Mouse (Mus musculus): ENCODE data around the gene Hsp90aa1.
"Not testable (repeated sequence)": the region's sequence is repeated elsewhere in the genome, so short reads cannot be mapped to it uniquely, and the experiment has no call there.

The Hsp90aa1 gene

DNA sequence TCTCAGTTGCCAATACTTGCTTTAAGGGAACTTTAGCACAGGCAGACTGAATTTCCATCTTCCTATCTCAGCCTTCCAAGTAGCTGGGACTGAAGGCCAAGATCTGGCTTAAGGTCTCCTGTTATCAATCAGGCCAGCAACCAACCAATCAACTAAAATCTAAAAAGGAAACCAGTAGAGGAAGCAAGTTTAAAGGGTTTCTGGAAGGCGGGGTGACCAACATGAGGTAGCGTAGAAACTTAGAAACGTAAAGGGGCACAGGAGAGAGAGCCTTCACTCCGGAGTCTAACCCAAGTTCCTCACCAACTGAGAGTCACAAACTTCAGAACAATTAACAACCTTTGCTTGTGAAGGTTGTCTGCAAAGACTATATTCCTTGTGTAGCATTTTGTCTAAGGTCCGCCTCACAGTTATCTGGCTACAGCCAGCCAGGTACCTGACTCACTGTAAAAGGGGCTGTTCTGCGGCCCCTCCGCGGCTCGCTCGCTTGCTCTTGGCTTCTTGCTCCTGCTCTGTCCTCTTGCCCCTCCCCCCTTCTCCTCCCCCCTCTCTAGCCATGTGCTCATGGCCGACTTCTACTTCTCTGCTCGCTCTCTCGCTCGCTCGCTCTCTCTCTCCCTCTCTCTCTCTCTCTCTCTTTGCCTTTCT, 3.9 kb downstream of the Hsp90aa1 start:
- DNase-seq = no peak

DNA sequence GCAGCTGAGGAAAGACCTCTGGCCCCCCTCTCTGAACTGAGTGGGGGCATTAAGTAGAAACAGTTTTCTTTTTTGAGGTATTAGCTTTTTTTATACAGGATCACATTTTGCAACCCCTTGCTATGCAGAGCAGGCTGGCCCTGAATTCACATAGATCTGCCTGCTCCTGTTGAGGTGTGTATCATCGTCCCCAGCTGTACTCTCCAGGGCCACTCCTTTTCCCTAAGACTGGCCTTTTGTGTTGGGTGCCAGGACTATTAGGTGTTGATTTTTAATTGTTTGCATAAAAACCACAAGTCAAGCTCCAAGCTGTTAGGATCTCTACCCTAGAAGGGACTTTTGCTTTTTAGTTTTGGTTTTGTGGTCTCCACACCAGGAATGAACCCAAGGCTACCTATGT, 4.4 kb downstream of the Hsp90aa1 start:
- DNase-seq = no peak

DNA sequence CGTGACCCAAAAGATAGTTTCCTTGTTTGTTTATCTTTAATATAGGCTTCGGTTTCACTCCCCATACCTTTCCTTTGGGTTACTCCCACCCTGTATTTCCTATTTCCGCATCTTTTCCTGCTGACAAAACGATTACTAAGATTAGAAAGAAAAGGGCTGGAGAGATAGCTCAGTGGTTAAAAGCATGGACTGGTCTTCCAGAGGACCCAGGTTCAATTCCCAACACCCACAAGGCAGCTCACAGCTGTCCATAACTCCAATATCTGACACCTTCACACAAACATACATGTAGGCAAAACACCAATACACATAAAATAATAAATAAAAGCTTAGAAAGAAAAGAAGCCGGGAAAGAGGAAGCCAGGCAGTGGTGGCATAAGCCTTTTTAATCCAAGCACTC, 5.1 kb downstream of the Hsp90aa1 start:
- no peak for DNase-seq

DNA sequence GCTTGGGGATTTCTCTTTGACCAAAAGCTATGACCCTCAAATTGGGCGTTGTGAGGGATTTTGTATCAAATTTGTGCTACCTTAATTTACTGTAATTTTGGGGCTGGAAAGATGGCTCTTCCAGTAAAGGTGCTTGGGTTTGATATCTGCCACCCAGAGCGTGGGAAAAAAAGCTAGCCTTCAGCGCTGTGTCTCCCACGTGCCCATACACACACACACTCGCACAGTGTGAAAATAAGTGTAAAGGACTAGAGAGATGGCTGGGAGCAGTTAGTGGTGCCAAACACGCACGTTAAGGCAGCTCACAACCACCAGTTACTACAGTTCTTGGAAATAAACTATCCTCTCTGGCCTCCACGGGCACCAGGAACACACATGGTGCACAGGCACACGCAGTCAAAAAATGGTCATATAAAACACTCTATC, 5.5 kb downstream of the Hsp90aa1 start:
- no peak for DNase-seq

DNA sequence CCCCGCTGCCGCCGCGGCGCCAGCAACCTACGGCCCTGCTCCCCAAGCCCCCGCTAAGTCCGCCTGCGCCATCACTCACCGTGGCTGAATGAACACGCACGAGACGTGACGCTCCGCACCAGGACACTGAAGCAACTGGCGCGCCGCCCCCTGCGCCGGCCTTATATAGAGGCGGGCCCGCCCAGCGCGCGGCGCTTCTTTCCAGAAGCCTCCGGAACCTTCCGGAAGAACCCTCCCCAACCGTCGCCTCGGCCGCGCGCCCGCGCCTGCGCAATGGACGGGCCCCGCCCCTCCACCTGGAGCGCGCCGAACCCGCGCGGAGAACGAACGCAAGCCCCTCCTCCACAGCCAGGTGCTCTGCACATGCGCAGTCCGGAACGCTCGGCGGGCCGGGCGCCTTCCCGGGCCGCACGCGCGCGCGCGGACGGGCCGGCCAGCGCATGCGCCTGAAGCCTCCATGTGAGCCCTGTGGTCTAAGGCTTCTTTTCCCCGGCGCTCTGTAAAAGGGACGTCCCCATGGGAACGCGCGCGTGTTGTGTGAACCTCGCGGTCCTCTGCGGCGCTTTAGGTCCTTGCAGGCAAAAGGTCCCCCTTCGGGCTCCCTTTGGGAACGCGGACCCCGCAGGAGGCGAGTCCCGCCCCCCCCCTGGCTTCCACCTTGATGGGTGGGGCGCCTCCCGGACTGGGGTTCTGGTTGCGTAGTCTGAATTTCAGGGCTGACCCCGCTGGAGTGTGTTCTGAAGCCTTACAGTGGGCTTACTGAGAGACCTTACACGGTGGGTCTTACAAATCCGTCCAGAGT, 6.2 kb downstream of the Hsp90aa1 start:
- peak; percentile 99 for DNase-seq

DNA sequence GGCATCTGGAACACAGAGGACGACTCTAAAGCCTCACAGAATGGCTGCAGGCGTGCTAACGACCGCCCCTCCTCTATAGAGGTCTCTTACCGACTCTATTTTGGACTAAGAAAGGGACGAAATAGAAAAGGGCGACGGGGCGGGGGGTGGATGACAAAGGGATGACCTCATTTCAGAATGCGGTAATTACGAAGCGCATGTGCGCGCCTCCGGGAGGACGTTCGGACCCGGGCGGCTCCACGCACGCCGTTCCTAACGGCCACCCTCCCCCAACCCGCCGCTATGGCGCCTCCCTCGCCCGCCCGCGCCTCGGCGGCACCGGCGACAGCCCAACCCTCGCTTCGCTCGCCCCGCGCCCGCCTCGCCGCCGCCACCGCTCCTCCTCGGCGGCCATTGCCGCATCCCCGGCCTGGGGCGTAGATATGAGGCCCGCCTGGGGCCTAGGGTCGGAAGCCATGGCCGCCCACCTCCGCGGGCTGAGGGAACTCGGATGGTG, 6.8 kb downstream of the Hsp90aa1 start:
- peak; percentile 59 for DNase-seq

DNA sequence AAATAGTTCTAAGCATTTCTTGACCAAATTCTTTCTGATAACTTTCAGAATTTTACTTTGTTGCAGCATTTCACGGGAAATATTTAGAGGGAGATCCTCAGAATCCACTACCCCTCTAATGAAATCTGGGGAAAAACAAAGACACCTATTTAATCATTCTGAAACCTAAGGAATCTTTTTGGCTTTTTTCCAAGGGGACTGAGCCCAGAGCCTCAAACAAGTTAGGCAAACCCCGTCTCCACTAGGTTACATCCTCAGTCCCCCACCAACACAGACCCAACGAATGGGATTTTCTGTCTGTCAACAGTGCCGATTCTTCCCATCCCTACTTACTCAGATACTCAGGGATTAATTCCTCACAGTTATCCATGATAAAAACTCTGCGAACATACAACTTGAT, 9.2 kb downstream of the Hsp90aa1 start:
- DNase-seq = not testable (repeated sequence)

DNA sequence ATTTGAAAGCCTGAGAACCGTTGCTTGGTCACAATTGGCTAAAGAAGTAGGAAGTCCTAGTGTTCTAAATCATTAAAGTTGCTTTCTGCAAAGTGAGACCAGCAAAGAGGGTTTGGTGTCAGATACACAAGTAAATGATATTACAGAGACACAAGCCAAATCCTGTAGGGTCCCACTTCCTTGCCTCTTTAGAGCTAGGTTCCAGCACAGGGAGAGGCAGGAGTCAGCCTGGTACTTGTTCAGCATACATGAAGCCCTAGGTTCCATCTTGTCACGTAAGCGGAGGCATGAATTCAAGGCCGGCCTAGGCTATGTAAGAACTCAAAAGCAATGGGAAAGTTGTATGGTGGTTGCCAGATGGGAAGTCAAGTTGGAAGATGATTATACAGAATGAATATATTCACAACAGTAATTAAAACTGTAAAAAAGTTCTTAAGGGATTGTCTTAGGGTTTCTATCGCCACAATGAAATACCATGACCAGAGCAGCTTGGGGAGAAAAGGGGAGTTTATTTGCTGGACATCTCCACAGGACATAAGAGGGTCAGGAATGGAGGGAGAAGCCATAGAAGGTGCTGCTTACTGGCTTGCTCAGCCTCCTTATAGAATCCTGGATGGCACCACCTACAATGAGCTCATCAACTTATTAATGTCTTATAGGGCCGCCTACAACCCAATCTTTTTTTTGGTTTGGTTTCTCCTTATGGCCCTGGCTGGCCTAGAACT, 12.4 kb downstream of the Hsp90aa1 start:
- no peak for DNase-seq

DNA sequence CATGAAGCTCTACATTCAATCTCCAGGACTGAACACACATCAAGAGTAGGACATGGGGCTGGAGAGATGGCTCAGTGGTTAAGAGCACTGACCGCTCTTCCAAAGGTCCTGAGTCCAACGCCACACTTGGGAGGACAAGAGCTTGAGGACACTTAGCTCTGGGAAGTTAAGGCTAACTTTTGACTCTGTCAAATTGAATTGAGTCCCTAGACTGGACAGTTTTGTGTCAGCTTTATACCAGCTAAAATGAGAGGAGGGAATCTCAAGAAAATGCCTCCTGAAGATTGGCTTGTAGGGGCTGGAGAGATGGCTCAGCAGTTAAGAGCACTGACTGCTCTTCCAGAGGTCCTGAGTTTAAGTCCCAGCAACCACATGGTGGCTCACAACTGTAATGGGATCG, 13.6 kb downstream of the Hsp90aa1 start:
- DNase-seq = not testable (repeated sequence)

DNA sequence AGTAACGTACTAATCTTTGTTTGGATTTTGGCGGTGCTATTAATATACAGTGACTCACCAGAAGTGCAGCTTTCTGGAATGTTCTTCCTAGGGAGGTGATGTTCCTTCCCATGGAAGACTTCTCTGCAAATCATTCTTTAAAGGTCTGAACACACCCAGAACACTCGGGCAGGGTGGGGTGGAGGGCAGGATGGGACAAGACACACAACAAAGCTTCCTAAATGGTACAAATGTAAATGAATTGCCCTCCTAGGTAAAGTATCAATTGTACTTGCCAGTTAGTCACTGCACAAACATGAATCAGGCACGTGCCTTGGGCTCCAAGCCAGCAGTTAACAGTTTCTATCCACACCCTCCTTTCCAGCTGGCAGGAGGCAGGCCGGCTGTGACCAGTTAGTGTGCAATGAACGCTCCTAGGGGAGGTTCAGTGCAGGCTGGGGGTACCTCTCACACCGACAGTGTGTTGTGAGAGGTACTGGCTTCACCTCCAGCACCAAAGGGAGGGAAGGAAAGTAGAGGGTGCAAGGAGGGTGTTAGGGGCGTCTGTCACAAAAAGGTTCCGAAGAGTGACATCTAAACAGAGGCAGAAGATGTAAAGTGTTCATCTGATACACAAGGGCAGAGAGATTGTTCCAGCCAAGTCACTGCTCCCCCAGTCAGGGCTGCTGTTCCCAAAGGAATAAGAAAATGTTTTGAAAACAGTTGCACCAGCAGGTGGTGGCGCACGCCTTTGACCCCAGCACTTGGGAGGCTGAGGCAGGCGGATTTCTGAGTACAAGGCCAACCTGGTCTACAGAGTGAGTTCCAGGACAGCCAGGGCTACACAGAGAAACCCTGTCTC, 14.4 kb downstream of the Hsp90aa1 start:
- DNase-seq = peak; percentile 85

DNA sequence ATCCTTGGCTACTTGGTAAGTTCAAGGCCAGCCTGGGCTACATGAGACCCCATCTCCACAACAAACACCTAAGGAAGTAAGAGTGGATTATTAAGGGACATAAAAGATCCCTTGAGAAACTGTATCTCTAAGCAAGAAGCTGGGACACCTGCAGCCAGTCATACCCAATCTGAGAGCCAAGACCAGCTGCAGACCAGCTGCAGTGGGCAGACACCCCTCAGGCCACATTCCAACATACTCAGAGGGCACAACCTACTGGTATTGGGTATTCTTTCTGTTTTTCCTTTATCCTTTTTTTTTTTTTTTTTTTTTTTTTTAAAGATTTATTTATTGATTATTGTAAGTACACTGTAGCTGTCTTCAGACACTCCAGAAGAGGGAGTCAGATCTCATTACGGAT, 18.9 kb downstream of the Hsp90aa1 start:
- DNase-seq = no peak

DNA sequence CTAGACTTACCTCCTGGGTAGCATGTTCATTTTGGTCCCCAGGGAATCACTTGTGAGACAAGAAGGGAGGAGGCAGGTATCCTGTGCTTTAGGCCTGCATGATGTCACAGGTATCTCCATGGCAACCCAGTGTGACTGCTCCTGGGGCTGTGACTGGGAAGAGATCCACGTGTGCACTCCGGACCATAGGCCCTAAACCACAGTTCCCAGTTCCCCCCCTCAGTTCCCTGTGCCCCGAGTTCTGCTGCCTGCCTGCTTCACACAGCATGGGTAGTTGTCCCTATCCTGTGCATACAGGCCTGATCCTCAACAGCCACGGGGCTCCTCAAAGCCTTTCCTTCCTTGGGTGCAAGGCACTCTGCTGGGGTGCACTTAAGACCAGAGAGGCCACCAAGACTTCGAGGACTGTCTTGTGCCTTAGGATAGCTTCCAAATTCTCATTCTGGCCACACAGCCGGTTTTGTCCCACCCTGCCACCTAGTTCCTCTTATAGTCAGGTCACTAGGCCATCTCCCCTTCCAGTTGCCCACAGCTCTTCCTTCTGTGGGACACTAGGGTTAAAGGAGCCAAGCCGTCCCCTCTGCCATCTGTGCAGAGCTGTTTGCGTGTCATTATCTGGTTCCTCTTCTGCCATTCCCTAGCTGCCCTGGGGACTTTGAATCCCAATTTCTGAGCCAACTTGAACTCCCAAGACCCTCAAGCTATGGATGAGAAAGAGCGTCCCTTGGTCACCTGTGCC, 19.8 kb downstream of the Hsp90aa1 start, which contains the start of gene 1700001K19Rik:
1700001K19Rik (minus strand) TSS at position 59 of the 739 bp plus-strand sequence.
- no peak for DNase-seq

DNA sequence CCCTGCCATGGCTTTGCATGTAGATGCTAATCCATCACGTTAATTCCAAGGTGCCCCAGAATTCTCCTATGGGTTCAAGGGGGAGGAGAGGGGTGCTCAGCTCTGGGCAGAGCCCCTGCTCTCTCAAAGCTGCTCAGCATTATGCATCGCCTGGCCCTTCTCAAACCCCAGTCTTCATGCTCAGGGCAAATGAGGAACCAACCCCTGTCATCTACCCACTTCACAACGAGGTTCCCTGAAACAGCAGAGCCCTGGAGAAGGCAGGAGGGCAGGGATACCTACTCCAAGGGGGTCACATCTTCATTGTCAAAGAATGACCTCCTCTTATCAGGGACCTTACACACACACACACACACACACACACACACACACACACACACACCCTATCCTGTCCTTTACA, 20.6 kb downstream of the Hsp90aa1 start:
- no peak for DNase-seq

DNA sequence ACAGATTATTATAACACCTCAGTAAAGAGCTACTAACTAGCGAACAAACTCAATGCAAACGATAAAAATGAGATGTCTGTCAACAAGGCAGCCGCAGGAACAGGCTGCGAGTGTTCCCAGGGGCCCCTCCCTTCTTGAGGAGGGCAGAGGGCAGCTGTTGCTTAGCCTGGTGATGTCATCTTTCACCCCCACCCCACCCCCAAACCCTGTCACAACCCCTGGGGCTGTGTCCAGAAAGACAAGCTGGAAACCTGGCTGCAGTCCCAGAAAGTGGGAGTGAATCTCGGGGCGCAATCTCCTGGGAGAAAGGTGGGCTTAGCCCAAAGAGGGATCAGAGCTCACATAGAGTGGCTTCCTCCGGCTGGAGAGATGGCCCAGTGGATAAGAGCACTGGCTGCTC, 21.3 kb downstream of the Hsp90aa1 start:
- no peak for DNase-seq

DNA sequence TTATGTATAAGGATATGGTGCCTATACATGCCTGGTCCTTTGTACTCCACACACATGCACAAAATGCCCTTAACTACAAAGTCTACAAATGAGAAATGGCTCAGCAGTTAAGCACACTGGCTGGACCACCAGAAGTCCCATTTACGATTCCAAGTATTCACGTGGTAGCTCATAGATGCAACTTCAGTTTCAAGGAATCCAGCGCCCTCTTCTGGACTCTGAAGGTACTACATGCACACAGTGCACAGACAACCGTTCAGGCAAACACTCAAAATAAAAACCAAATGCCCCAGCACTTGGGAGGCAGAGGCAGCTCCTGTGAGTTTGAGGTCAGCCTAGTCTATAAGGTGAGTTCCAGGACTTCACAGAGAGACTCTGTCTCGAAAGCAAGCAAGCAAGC, 28.3 kb downstream of the Hsp90aa1 start:
- DNase-seq = no peak

DNA sequence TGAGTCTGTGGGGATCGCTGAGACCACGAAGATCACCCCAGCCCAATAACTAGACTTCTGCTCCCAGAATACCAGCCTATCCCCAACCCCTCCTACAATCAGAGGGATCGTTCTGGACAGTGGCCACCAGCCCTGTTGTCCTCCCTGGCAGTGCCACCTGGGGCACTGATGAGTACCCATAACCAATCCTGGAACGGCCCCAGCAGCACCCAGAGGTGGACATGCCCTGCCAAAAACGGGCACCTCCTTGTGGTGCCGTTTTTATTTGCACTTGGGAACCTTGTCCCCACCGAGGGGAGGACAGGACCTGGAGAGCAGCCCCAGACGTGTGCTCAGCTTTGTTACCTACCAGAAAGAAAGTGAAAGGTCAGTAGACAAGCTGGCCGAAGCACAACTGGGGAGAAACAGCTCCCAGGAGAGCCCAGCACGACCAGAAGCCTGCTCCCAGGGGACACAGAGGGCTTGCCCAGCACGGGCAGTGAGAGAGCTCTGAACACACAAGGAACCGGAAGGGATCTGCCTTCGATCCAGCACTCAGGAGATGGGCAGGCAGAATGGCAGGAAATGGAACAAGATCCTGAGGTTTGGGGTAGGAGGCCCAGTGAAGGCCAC, 35.0 kb downstream of the Hsp90aa1 start:
- peak; percentile 24 for DNase-seq

DNA sequence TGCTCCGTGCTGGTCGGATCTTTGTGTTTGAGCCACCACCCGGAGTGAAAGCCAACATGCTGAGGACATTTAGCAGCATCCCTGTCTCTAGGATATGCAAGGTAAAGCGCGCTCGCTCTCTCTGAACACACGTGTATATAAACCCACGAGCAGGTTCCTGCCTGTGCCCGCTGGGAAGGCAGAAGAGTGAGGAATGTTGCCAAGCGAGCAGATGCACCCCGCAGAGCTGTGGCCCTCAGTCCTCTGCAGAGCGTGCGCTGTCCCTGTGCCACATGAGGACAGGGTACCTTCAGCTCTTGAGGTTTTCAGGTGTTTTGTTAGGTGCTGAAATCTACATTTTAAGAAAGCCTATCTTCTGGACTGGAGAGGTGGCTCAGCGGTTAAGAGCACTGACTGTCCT, 40.8 kb downstream of the Hsp90aa1 start:
- no peak for DNase-seq

DNA sequence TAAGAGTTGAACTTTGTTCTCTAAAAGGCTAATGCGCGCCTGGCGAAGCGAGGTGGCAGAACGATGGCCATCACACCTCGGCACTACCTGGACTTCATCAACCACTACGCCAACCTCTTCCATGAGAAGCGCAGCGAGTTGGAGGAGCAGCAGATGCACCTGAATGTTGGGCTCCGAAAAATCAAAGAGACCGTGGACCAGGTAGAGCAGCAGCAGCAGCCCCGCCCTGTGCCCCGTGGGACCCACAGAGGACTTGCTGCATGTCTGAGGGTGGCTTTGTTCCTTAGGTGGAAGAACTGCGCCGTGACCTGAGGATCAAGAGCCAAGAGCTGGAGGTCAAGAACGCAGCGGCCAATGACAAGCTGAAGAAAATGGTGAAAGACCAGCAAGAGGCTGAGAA, 51.1 kb downstream of the Hsp90aa1 start:
- DNase-seq = no peak

DNA sequence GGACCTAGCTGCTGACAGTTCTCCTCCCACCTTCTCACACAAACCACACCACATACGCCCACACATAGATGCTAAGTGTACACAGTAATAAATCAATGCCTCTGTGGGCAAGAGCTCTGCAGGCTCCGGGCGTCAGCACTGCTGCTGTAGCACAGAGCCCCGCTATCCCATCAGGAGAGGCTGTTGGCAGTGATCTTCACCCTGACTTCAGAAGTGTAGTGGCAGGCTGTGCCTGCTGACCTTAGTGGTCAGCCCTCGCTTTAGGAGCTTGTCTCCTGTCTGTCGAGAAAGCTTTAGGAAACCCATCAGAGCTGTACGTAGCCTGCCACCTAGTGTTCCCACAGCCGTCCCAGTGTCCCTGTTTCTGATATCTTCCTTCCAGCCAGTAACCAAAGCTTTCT, 52.3 kb downstream of the Hsp90aa1 start:
- no peak for DNase-seq

Data from kidney, postnatal 14 days (tissue).